Mouse (Mus musculus) neural tube, embryonic 14.5 days (tissue): ENCODE measurements at regions not wholly inside any gene's neighbourhood (a gene's known extent, or its start where the extent isn't known, plus 50 kb on each side); places are given as distances from the start of the nearest gene placed in this dataset.

Experiments
- ATAC-seq: fragments of 200-750 bp; cut with Nextera tagmentation; 2 replicates; pipeline ENCODE4 v1.8.0; 2017; ENCODE audit warnings: low read depth, mild to moderate bottlenecking, moderate TSS enrichment, moderate library complexity
- H3K27ac ChIP-seq: fragments of 300-500 bp; sonication (generic); 2 replicates; pipeline ENCODE4 v1.5.1; 2014; ENCODE audit warnings: low read depth, mild to moderate bottlenecking, control low read depth, low read length, moderate library complexity, mixed read lengths
- H3K27me3 ChIP-seq: fragments of 300-500 bp; sonication (generic); 2 replicates; pipeline ENCODE4 v1.6.1; 2014; ENCODE audit warnings: low read length; ENCODE audit not compliant: control insufficient read depth, insufficient read depth
- H3K36me3 ChIP-seq: fragments of 300-500 bp; sonication (generic); 2 replicates; pipeline ENCODE4 v1.6.1; 2014; ENCODE audit warnings: low read length, mixed read lengths; ENCODE audit not compliant: control insufficient read depth, insufficient read depth
- H3K4me1 ChIP-seq: fragments of 300-500 bp; sonication (generic); 2 replicates; pipeline ENCODE4 v1.6.1; 2014; ENCODE audit warnings: low read length; ENCODE audit not compliant: control insufficient read depth, insufficient read depth
- H3K4me2 ChIP-seq: fragments of 300-500 bp; sonication (generic); 2 replicates; pipeline ENCODE4 v1.6.1; 2014; ENCODE audit warnings: mild to moderate bottlenecking, low read depth, low read length, control low read depth
- H3K4me3 ChIP-seq: fragments of 300-500 bp; sonication (generic); 2 replicates; pipeline ENCODE4 v1.5.1; 2014; ENCODE audit warnings: low read depth, low read length, control low read depth, mixed read lengths
- H3K9ac ChIP-seq: fragments of 300-500 bp; sonication (generic); replicated peaks from 2 replicates; pipeline ENCODE4 v1.6.1; 2014; ENCODE audit warnings: low read depth, mild to moderate bottlenecking, control low read depth, low read length, mixed read lengths
- H3K9me3 ChIP-seq: fragments of 300-500 bp; sonication (generic); 2 replicates; pipeline ENCODE4 v1.6.1; 2016; ENCODE audit warnings: low read length; ENCODE audit not compliant: control insufficient read depth
- WGBS: fragments of 180-500 bp; shearing (Covaris S2); extraction: QIAGEN DNeasy Blood & Tissue Kit; methylation state at CpG from one replicate; pipeline ENCODE4 v1.1.7; 2014; 5-methylcytosine and 5-hydroxymethylcytosine counted together

DNA sequence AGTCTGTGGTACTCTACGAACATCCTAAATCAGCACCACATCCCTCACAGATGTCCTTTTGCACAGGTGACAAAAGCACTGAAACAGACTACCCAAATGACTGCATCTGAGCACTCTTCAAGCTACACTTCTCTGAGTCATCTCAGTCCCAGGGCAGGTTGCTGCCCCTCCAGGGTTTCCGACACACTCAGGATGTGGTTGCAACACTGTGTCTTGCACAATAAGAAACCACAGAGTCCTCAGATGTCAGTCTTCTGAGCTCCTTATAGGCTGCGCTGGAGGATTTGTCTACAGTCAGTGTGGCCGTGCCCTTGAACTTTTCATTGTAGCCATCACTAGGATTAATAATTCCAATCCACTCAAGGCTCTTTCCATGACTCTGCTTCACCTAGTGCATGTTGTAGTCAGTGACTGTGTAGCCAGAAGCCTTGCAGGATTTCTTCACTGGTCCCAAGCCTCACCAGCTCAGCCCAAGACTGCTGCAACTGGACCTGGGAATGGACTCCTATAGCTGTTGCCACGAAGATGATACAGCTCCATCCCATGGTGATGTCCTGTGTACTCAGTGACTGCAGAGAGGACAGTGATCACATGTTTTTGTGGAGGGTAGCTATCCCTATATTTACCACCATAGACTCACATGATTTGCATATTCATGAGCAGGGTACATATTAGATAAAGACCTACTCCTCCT is 1103.3 kb upstream of the Tenm3 start:
- Histone ChIP-seq H3K9ac (no peak overlapping the region), H3K27ac (no peak overlapping the region), H3K4me2 (no peak overlapping the region), H3K27me3 (no peaks in the 10 kb centered on the region), H3K4me3 (no peak overlapping the region), H3K4me1 (no peaks in the 10 kb centered on the region), H3K36me3 (no peaks in the 10 kb centered on the region), H3K9me3 (no peaks in the 10 kb centered on the region)
- ATAC-seq = no peak
- whole genome bisulfite sequencing = 91% methylated on average over 5 of the region's 5 CpGs

DNA sequence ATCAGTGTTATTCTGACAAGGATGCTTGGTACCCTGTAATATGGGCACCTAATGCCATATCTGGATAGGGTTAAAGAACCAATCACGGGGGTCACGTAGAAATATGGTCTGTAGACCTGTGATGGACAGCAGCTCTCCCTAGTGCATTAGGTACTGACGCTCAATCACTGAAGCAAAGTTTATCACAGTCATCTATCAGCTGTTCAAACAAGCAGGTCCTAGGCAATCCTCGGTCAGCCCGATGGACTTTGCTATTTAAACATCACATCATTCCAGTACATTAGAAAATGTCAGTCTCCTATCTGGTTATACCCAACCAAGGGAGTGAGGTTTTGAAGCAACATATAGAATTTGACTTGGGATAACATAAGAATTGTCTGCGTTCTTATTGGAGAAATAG is 1088.4 kb upstream of the Tenm3 start:
- Histone ChIP-seq H3K27ac (no peak overlapping the region), H3K27me3 (no peaks in the 10 kb centered on the region), H3K4me1 (no peaks in the 10 kb centered on the region), H3K4me2 (no peak overlapping the region), H3K4me3 (no peak overlapping the region), H3K9ac (no peak overlapping the region), H3K36me3 (no peaks in the 10 kb centered on the region), H3K9me3 (no peaks in the 10 kb centered on the region)
- WGBS = 86% methylated on average over 6 of the region's 6 CpGs
- no peak for ATAC-seq

DNA sequence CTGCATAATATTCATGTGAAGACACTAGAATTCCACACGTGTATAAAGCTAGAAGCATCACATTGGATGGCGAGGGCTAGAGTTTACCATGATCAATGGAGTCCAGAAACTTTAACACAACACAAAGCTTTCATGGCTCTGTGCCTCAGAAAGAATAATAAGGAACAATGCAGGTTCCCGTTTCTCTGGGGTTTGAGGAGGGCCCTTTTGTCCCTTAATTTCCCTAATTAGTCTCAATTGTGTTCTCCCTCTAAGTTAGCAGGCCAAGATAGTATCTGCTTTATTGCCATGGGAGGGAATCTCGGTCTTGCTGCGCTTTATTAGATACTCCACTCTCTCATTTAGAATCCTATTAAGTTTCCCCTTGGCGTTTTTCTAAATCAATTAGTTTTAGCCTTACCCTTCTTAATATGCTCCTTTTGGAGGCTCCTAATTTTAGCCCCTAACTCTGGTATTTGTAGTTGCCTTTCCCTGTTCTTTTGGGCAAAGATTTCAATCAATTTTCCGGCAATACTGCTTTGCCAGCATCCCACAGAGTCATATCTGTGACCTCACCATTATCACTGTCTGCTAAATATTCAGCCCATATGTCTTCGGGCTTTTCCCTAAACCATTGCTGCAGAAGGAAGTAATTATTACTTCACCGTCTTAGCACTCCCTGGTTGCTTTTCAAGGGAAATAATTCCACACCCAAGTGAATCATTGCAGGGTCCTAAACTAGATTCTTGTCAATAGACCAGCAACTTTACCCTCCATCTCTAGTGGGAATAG is 1082.8 kb upstream of the Tenm3 start:
- peak; percentile 74; the same call in 1 of the 2 replicates for ATAC-seq
- no peaks in the 10 kb centered on the region for H3K27me3 ChIP-seq

DNA sequence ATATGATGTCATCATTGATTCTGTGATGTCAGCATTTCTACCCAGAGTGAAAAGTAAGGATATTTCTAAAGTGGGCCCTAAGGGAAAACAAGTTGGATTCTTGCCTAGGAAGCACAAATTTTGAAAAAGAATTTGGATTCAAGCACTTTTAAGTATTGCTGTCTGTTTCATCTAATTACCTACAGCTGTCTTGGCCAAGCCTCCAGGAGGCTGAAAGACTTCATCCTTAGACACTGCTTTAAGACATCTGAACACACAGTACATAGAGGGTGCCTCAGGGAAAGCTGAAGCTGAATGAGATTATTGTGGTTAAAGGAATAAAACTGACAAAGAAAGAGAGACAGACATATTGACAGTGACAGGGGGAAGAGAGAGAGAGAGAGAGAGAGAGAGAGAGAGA is 1061.3 kb upstream of the Tenm3 start:
- no peaks in the 10 kb centered on the region for H3K9me3 ChIP-seq
- no peak overlapping the region for H3K4me2 ChIP-seq
- no peak overlapping the region for H3K27ac ChIP-seq
- H3K27me3 ChIP-seq = no peaks in the 10 kb centered on the region
- ATAC-seq = no peak
- no peaks in the 10 kb centered on the region for H3K36me3 ChIP-seq
- peaks cover 7% of the 10 kb centered on the region for H3K4me1 ChIP-seq
- no peak overlapping the region for H3K9ac ChIP-seq
- no peak overlapping the region for H3K4me3 ChIP-seq

More for the DNA sequence above, 1082.8 kb upstream of the Tenm3 start:
- H3K4me1 ChIP-seq = no peaks in the 10 kb centered on the region
- no peak overlapping the region for H3K4me2 ChIP-seq
- H3K27ac ChIP-seq = no peak overlapping the region
- no peaks in the 10 kb centered on the region for H3K9me3 ChIP-seq
- no peaks in the 10 kb centered on the region for H3K36me3 ChIP-seq
- WGBS = 8% methylated on average over 9 of the region's 9 CpGs
- H3K9ac ChIP-seq = no peak overlapping the region
- no peak overlapping the region for H3K4me3 ChIP-seq

DNA sequence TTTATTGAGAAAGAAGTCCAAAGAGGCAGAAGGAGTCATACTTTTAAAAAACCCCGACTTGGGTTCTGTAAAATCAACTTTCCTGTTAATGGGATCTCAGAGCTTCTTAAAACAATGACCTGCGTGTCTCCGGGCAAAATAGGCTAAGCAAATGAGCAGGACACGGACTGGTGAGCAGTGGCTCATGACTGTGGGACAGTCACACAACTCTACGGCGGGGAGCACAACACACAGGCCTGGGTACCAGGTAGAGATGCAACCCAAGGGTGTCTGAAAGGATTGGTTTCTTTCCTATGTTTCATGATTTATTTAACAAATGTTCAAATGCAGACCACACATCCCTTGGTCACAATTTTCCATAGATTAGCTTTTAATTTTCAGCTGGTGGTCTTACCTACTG is 1058.3 kb upstream of the Tenm3 start:
- WGBS = 21% methylated on average over 6 of the region's 6 CpGs
- H3K4me1 ChIP-seq = peaks cover 7% of the 10 kb centered on the region
- no peak overlapping the region for H3K27ac ChIP-seq
- no peaks in the 10 kb centered on the region for H3K9me3 ChIP-seq
- ATAC-seq = no peak
- H3K27me3 ChIP-seq = no peaks in the 10 kb centered on the region
- no peak overlapping the region for H3K4me2 ChIP-seq
- H3K36me3 ChIP-seq = no peaks in the 10 kb centered on the region
- H3K9ac ChIP-seq = no peak overlapping the region
- H3K4me3 ChIP-seq = no peak overlapping the region

DNA sequence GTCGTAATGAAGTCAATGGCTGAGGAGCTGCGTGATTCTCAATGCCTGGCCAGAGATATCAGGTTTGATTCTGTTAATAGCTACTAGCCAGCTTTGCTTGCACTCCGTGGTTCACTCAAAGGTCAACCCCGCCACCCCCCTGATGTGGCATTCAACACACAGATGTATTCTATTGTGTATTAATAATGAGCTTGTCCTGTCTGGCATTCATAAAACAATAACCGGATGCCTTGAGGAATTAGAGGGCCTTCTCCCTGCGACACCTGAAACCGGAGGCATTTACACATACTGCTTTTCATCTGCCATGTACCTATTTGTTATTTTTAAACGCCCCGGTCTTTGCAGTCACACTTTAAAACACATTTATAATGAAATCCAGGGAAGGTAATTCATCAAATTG is 1057.8 kb upstream of the Tenm3 start:
- peak; percentile 34; the same call in 1 of the 2 replicates for ATAC-seq
- H3K9ac ChIP-seq = no peak overlapping the region
- H3K9me3 ChIP-seq = no peaks in the 10 kb centered on the region
- H3K4me3 ChIP-seq = no peak overlapping the region
- no peaks in the 10 kb centered on the region for H3K36me3 ChIP-seq
- 13% methylated on average over 9 of the region's 9 CpGs for WGBS
- no peak overlapping the region for H3K4me2 ChIP-seq
- no peaks in the 10 kb centered on the region for H3K27me3 ChIP-seq
- H3K27ac ChIP-seq = no peak overlapping the region
- peaks cover 7% of the 10 kb centered on the region for H3K4me1 ChIP-seq
